Mouse (Mus musculus): ENCODE measurements around the gene Cdkal1. TPM values are rescaled to one million over a fixed set of nuclear protein-coding genes. Genes with fewer than 3 reads are reported as not detected.

Cdkal1 gene
- polyA plus RNA-seq, 1 experiment from 2014 or later, result 25.9 TPM

DNA sequence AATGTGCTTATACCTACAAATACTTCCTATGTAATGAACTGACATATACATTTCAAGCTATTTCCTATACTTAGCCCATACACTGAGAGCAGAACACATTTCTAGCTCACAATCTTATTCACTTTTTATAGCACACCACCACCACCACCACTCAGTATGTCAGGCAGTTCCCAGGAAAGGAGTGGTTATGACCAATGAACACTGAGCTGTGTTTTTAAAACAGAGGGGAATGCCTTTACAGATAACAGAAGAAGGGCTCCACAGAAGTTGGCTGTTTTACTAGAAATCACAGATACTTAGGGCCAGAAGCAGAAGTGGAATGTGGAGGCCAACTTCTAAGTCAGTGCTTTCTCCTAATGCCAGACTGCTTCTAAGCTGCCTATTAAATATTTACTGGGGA lies 121.0 kb downstream of the Cdkal1 start:
- H3K4me2 ChIP-seq (ENCODE audit: low read depth, low read length), result no peak overlapping the region
- DNase-seq (ENCODE audit: low spot score), result no peak
- no peak overlapping the region for H3K4me3 ChIP-seq (ENCODE audit: low read depth, low read length)
- H3K9me3 ChIP-seq (ENCODE audit: control insufficient read depth, low read length), result no peaks in the 10 kb centered on the region
- no peak overlapping the region for H3K9ac ChIP-seq (ENCODE audit: low read depth, low read length)
- H3K4me1 ChIP-seq (ENCODE audit: control insufficient read depth, insufficient read depth, low read length), result 0 out of 2 replicates have a peak, but pooled peaks cover 5% of the 10 kb centered on the region
- no peaks in the 10 kb centered on the region for H3K27me3 ChIP-seq (replicated peaks; ENCODE audit: control insufficient read depth, insufficient read depth, low read length)
- ATAC-seq (ENCODE audit: low read depth), result no peak
- no peak overlapping the region for H3K27ac ChIP-seq (replicated peaks; ENCODE audit: low read depth, low read length)
- no peaks in the 10 kb centered on the region for H3K36me3 ChIP-seq (ENCODE audit: control insufficient read depth, insufficient read depth, low read length)

DNA sequence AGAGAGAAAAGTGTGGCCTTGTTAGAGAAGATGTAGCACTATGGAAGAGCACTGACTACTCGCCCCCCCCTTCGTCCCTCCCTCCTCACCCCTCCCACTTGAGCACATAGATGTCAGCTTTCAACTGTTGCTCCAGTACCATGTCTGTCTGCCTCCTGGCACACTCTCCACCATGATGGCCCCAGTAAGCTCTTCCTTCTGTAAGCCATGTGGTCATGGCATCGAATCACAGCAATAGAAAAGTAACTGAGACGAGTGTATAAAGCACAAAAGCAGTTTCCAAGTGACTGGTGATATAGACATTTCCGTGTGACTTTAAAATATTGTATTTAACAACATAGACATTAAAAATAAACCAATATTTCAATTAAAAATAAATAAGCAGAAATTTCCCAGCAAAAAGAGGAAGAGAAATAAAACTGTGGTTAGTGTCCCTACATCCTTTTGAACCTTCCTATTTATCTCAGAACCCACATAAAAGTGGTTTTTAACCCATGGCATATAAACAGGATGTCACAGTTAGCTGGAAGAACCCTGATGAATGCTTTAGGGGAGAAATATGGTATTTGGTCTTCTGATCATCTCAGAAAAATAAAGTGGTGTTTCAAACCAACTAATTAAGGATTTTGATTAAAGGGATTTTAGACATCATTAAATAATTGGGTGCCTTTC lies 129.2 kb downstream of the Cdkal1 start:
- no peak overlapping the region for H3K4me3 ChIP-seq (ENCODE audit: low read depth, low read length)
- no peaks in the 10 kb centered on the region for H3K9me3 ChIP-seq (ENCODE audit: control insufficient read depth, low read length)
- peaks cover 4% of the 10 kb centered on the region; the same call in 1 of the 2 replicates for H3K4me1 ChIP-seq (ENCODE audit: control insufficient read depth, insufficient read depth, low read length)
- no peaks in the 10 kb centered on the region for H3K36me3 ChIP-seq (ENCODE audit: control insufficient read depth, insufficient read depth, low read length)
- no peak overlapping the region for H3K4me2 ChIP-seq (ENCODE audit: low read depth, low read length)
- H3K9ac ChIP-seq (ENCODE audit: low read depth, low read length), result no peak overlapping the region
- ATAC-seq (ENCODE audit: low read depth), result no peak
- no peaks in the 10 kb centered on the region for H3K27me3 ChIP-seq (replicated peaks; ENCODE audit: control insufficient read depth, insufficient read depth, low read length)
- 86% methylated on average over 5 of the region's 5 CpGs for WGBS
- no peak for DNase-seq (ENCODE audit: low spot score)
- no peak overlapping the region for H3K27ac ChIP-seq (replicated peaks; ENCODE audit: low read depth, low read length)

DNA sequence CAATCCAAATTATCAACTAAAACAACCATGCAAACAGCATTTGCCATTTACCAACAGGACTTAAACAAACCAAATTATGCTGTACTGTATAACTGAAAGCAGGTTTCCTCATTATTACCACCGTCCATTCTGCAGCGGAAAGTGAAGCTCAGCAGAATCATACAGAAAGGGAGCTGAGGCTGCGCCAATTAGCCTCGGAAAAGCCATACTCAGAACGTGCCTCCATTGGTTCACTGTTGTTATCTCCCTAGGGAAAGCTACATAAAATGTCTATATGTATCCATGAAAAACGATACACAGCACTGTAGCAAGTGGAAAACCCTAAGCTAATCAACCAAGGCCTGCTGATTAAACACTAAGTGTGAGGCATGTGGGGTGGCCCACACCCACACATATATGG lies 130.6 kb downstream of the Cdkal1 start:
- Histone ChIP-seq H3K9ac (ENCODE audit: low read depth, low read length) (no peak overlapping the region), H3K4me3 (ENCODE audit: low read depth, low read length) (no peak overlapping the region), H3K27ac (replicated peaks; ENCODE audit: low read depth, low read length) (no peak overlapping the region), H3K9me3 (ENCODE audit: control insufficient read depth, low read length) (no peaks in the 10 kb centered on the region), H3K4me1 (ENCODE audit: control insufficient read depth, insufficient read depth, low read length) (peaks cover 4% of the 10 kb centered on the region; the same call in 1 of the 2 replicates), H3K4me2 (ENCODE audit: low read depth, low read length) (no peak overlapping the region), H3K27me3 (replicated peaks; ENCODE audit: control insufficient read depth, insufficient read depth, low read length) (no peaks in the 10 kb centered on the region), H3K36me3 (ENCODE audit: control insufficient read depth, insufficient read depth, low read length) (no peaks in the 10 kb centered on the region)
- ATAC-seq (ENCODE audit: low read depth) (no peak), DNase-seq (ENCODE audit: low spot score) (no peak)
- 56% methylated on average over 6 of the region's 6 CpGs for WGBS

DNA sequence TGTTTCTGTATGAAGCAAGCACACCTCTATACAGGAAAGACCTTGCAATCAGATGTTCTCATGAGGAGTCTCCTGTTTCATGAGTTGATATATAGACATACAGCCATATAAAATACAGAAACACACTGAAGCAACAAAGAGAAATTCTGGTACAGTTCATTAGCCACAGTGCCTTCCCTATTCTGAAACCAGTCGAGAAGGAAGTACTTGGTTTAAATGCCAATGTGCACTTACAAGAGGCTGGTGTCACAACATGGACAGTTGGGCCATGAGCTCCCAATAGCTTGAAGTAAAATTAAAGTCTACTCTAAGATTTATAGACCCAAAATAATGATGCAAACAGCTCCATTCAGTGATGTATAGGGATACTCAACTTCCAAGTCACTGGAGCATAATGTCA lies 132.3 kb downstream of the Cdkal1 start:
- peaks cover 4% of the 10 kb centered on the region; the same call in 1 of the 2 replicates for H3K4me1 ChIP-seq (ENCODE audit: control insufficient read depth, insufficient read depth, low read length)
- H3K4me3 ChIP-seq (ENCODE audit: low read depth, low read length), result no peak overlapping the region
- no peak overlapping the region for H3K9ac ChIP-seq (ENCODE audit: low read depth, low read length)
- no peak overlapping the region for H3K4me2 ChIP-seq (ENCODE audit: low read depth, low read length)
- H3K27me3 ChIP-seq (replicated peaks; ENCODE audit: control insufficient read depth, insufficient read depth, low read length), result no peaks in the 10 kb centered on the region
- H3K36me3 ChIP-seq (ENCODE audit: control insufficient read depth, insufficient read depth, low read length), result no peaks in the 10 kb centered on the region
- ATAC-seq (ENCODE audit: low read depth), result no peak
- no peaks in the 10 kb centered on the region for H3K9me3 ChIP-seq (ENCODE audit: control insufficient read depth, low read length)
- no peak for DNase-seq (ENCODE audit: low spot score)
- H3K27ac ChIP-seq (replicated peaks; ENCODE audit: low read depth, low read length), result no peak overlapping the region
- 84% methylated on average over 1 of the region's 1 CpGs for WGBS

DNA sequence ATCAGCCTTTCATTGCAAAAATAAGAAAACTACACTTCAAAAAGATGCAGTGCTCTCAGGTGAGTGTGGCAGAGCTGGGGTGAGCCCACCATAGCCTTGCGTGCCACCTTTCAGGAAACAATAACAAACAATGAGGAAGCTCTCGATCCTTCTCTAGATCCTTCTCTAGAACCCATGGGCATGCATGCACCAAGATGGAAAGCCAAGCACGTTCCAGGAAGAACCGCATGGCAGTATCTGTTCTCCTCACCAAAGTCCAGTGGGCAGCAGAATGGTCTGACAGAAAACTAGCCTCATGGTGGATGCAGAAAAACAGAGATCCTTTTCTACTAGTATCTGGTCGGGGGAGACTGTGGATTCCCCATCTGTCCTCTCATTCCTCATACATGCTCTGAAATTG lies 134.3 kb downstream of the Cdkal1 start:
- H3K36me3 ChIP-seq (ENCODE audit: control insufficient read depth, insufficient read depth, low read length), result no peaks in the 10 kb centered on the region
- H3K9me3 ChIP-seq (ENCODE audit: control insufficient read depth, low read length), result no peaks in the 10 kb centered on the region
- no peak overlapping the region for H3K4me3 ChIP-seq (ENCODE audit: low read depth, low read length)
- 0 out of 2 replicates have a peak, but pooled peaks cover 3% of the 10 kb centered on the region for H3K4me1 ChIP-seq (ENCODE audit: control insufficient read depth, insufficient read depth, low read length)
- ATAC-seq (ENCODE audit: low read depth), result no peak
- H3K4me2 ChIP-seq (ENCODE audit: low read depth, low read length), result no peak overlapping the region
- 98% methylated on average over 5 of the region's 5 CpGs for WGBS
- H3K9ac ChIP-seq (ENCODE audit: low read depth, low read length), result no peak overlapping the region
- DNase-seq (ENCODE audit: low spot score), result no peak
- no peak overlapping the region for H3K27ac ChIP-seq (replicated peaks; ENCODE audit: low read depth, low read length)
- no peaks in the 10 kb centered on the region for H3K27me3 ChIP-seq (replicated peaks; ENCODE audit: control insufficient read depth, insufficient read depth, low read length)

DNA sequence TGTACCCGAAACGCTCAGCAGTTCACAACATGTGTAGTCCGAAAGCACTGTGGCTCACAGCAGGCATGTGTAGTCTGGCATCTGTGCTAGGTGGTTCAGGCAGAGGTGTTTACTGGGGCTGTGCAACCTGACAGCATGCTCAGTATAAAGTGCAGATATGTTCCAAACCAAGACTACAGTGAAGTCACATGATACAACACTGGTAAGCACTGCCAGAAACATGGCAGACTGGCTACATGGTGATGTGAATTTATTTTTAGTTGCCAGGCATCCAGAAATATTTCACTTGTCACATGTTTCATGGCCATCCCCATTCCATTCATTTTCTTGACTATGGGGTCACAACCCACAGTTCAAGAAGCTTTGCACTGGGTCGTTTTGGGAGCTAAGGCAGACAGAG lies 138.9 kb downstream of the Cdkal1 start:
- no peaks in the 10 kb centered on the region for H3K9me3 ChIP-seq (ENCODE audit: control insufficient read depth, low read length)

DNA sequence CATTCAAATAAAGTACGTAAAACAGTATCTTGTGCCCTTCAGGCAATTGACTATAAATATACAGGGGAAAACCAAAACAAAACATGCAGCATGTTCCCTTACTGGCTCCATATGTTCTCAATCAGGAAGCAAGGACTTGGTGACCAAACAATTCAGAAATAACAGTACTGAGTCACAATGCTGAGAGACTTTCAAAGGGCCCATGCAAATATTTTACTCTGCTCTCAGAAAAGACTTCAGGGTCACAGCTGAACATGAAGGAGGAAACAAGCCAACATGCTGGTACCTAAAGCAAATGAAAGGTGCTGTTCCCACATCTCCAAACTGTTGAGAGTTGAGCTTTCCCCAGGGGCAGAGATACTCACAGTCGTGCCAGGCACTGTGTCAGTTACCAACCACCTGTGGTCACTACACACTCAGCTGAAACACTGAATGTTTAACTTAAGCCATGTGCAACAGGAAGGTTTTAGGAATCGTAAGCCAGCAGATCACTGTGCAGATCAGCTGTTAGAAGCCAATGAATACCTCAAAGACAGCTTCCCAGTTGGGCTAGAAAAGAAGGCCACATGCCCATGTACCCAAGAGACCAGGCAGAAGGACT lies 140.1 kb downstream of the Cdkal1 start:
- no peak for ATAC-seq (ENCODE audit: low read depth)

More for the DNA sequence above, 138.9 kb downstream of the Cdkal1 start:
- 73% methylated on average over 4 of the region's 4 CpGs for WGBS
- no peak overlapping the region for H3K9ac ChIP-seq (ENCODE audit: low read depth, low read length)
- peaks cover 17% of the 10 kb centered on the region for H3K4me1 ChIP-seq (ENCODE audit: control insufficient read depth, insufficient read depth, low read length)
- H3K4me3 ChIP-seq (ENCODE audit: low read depth, low read length), result no peak overlapping the region
- no peaks in the 10 kb centered on the region for H3K27me3 ChIP-seq (replicated peaks; ENCODE audit: control insufficient read depth, insufficient read depth, low read length)
- ATAC-seq (ENCODE audit: low read depth) (no peak), DNase-seq (ENCODE audit: low spot score) (no peak)
- H3K27ac ChIP-seq (replicated peaks; ENCODE audit: low read depth, low read length), result no peak overlapping the region
- H3K36me3 ChIP-seq (ENCODE audit: control insufficient read depth, insufficient read depth, low read length), result no peaks in the 10 kb centered on the region
- H3K4me2 ChIP-seq (ENCODE audit: low read depth, low read length), result no peak overlapping the region

DNA sequence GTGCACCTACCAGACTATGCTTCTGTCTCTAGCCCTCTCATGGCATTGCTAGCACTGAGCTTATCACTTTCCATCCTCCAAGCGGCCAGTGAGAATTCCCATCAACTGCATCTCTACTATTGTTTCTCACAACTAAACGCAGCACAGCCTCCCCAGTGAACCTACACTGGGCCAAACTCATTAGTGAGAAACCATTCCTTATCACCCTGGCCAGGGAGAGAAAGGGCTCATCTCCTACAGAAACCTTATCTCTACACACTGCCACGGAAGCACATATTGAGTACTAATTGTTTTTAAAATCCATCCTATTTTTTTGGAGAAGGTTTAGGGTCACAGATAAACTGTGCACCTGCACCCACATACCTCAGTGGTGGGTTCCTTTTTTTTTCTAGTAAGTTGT lies 147.9 kb downstream of the Cdkal1 start:
- no peak overlapping the region for H3K4me2 ChIP-seq (ENCODE audit: low read depth, low read length)
- WGBS, result 93% methylated on average over 3 of the region's 3 CpGs
- no peaks in the 10 kb centered on the region for H3K4me1 ChIP-seq (ENCODE audit: control insufficient read depth, insufficient read depth, low read length)
- no peak for ATAC-seq (ENCODE audit: low read depth)
- no peaks in the 10 kb centered on the region for H3K36me3 ChIP-seq (ENCODE audit: control insufficient read depth, insufficient read depth, low read length)
- no peak overlapping the region for H3K4me3 ChIP-seq (ENCODE audit: low read depth, low read length)
- no peak for DNase-seq (ENCODE audit: low spot score)
- no peak overlapping the region for H3K27ac ChIP-seq (replicated peaks; ENCODE audit: low read depth, low read length)
- no peaks in the 10 kb centered on the region for H3K9me3 ChIP-seq (ENCODE audit: control insufficient read depth, low read length)
- no peaks in the 10 kb centered on the region for H3K27me3 ChIP-seq (replicated peaks; ENCODE audit: control insufficient read depth, insufficient read depth, low read length)
- H3K9ac ChIP-seq (ENCODE audit: low read depth, low read length), result no peak overlapping the region

More for the DNA sequence above, 140.1 kb downstream of the Cdkal1 start:
- H3K4me1 ChIP-seq (ENCODE audit: control insufficient read depth, insufficient read depth, low read length), result peaks cover 17% of the 10 kb centered on the region
- H3K27ac ChIP-seq (replicated peaks; ENCODE audit: low read depth, low read length), result peak overlapping the region; percentile 7; the same call in 1 of the 2 replicates
- H3K4me2 ChIP-seq (ENCODE audit: low read depth, low read length), result no peak overlapping the region
- H3K27me3 ChIP-seq (replicated peaks; ENCODE audit: control insufficient read depth, insufficient read depth, low read length), result no peaks in the 10 kb centered on the region
- peak; percentile 31 for DNase-seq (ENCODE audit: low spot score)
- no peaks in the 10 kb centered on the region for H3K9me3 ChIP-seq (ENCODE audit: control insufficient read depth, low read length)
- H3K4me3 ChIP-seq (ENCODE audit: low read depth, low read length), result no peak overlapping the region
- no peak overlapping the region for H3K9ac ChIP-seq (ENCODE audit: low read depth, low read length)
- 37% methylated on average over 3 of the region's 3 CpGs for WGBS
- H3K36me3 ChIP-seq (ENCODE audit: control insufficient read depth, insufficient read depth, low read length), result no peaks in the 10 kb centered on the region

DNA sequence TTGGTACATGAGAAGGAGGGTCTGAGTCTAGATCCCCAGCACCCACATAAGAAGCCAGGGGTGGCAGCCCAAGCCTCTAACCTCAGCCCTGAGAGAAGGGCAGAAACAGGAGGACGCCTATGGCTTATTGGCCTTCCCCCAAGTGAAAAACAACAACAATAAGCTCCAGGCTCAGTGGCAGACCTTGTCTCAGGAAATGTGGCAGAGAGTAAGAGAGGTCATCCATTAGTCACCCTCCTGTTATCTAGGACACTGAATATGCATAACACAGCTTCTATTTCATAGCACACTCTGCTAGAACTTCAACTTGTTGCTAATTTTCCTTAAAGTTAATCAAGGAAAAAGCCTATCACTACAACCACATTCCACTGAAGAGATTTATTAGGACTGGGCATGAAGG lies 154.1 kb downstream of the Cdkal1 start:
- no peak overlapping the region for H3K27ac ChIP-seq (replicated peaks; ENCODE audit: low read depth, low read length)
- DNase-seq (ENCODE audit: low spot score), result no peak
- H3K9ac ChIP-seq (ENCODE audit: low read depth, low read length), result no peak overlapping the region
- H3K27me3 ChIP-seq (replicated peaks; ENCODE audit: control insufficient read depth, insufficient read depth, low read length), result no peaks in the 10 kb centered on the region
- H3K4me3 ChIP-seq (ENCODE audit: low read depth, low read length), result no peak overlapping the region
- H3K4me2 ChIP-seq (ENCODE audit: low read depth, low read length), result no peak overlapping the region
- no peak for ATAC-seq (ENCODE audit: low read depth)
- WGBS, result 71% methylated on average over 1 of the region's 1 CpGs
- no peaks in the 10 kb centered on the region for H3K36me3 ChIP-seq (ENCODE audit: control insufficient read depth, insufficient read depth, low read length)
- H3K9me3 ChIP-seq (ENCODE audit: control insufficient read depth, low read length), result no peaks in the 10 kb centered on the region
- H3K4me1 ChIP-seq (ENCODE audit: control insufficient read depth, insufficient read depth, low read length), result no peaks in the 10 kb centered on the region
